Mouse (Mus musculus): ENCODE data around the gene Bcl2l2. TPM values are rescaled to one million over a fixed set of nuclear protein-coding genes. Genes with fewer than 3 reads are reported as not detected.

The Bcl2l2 gene
- polyA plus RNA-seq (2015; fragmentation: Nextera tagmentation; extraction: Ambion mirVana), result 2.2 and 2.8 TPM in 2 replicates

GRCm38 (mm10) chr14:54883154-54884021 lies at the start of gene Bcl2l2, which contains the start of gene Gm20521:
Gene Bcl2l2 (plus strand): TSS chr14:54883377.
Gene Gm20521 (plus strand): TSS chr14:54883441.

GRCm38 (mm10) chr14:54870861-54871260 lies 12.3 kb upstream of the Bcl2l2 start, which contains the start of gene Homez:
Gene Homez (minus strand): TSS chr14:54870961.

GRCm38 (mm10) chr14:54877048-54877715 lies 6.0 kb upstream of the Bcl2l2 start, which contains the start of gene Ppp1r3e:
Gene Ppp1r3e (minus strand): TSS chr14:54877550.

GRCm38 (mm10) chr14:54892200-54892599 lies 9.0 kb downstream of the Bcl2l2 start, which contains the start of gene Pabpn1:
Gene Pabpn1 (plus strand): TSS chr14:54892500.

GRCm38 (mm10) chr14:54912886-54913285 lies 29.7 kb downstream of the Bcl2l2 start, which contains the start of gene Slc22a17:
Gene Slc22a17 (minus strand): TSS chr14:54913132.

GRCm38 (mm10) chr14:54925349-54926342 lies 42.5 kb downstream of the Bcl2l2 start, which contains the start of gene Efs:
Gene Efs (minus strand): TSS chr14:54926126.

GRCm38 (mm10) chr14:54932645-54933150 lies 49.5 kb downstream of the Bcl2l2 start, which contains the start of gene Il25:
Gene Il25 (plus strand): TSS chr14:54932695.

GRCm38 (mm10) chr14:54935904-54936830 lies 53.0 kb downstream of the Bcl2l2 start, which contains the start of gene Cmtm5:
Gene Cmtm5 (plus strand): TSS chr14:54936261.

Other genes starting within 250 kb of the Bcl2l2 start
- not detected in 2 replicates for gene Gm17606, start 242.4 kb upstream of the Bcl2l2 start, polyA plus RNA-seq (2015; fragmentation: Nextera tagmentation; extraction: Ambion mirVana)
- gene Cdh24, start 242.0 kb upstream of the Bcl2l2 start, polyA plus RNA-seq (2015; fragmentation: Nextera tagmentation; extraction: Ambion mirVana), result 0.53 and 0.63 TPM in 2 replicates
- 46.7 and 53.4 TPM in 2 replicates for gene 1700123O20Rik, start 197.2 kb upstream of the Bcl2l2 start, polyA plus RNA-seq (2015; fragmentation: Nextera tagmentation; extraction: Ambion mirVana)
- 81.1 and 96.0 TPM in 2 replicates for gene Acin1, start 196.4 kb upstream of the Bcl2l2 start, polyA plus RNA-seq (2015; fragmentation: Nextera tagmentation; extraction: Ambion mirVana)
- gene Gm29776, start 184.5 kb upstream of the Bcl2l2 start, polyA plus RNA-seq (2015; fragmentation: Nextera tagmentation; extraction: Ambion mirVana), result 0.16 and 0.28 TPM in 2 replicates
- gene Cebpe, start 171.2 kb upstream of the Bcl2l2 start, polyA plus RNA-seq (2015; fragmentation: Nextera tagmentation; extraction: Ambion mirVana), result 18.5 and 28.5 TPM in 2 replicates
- 2.0 and 3.4 TPM in 2 replicates for gene Slc7a8, start 101.4 kb upstream of the Bcl2l2 start, polyA plus RNA-seq (2015; fragmentation: Nextera tagmentation; extraction: Ambion mirVana)
- not detected in 2 replicates for gene Rnf212b, start 69.2 kb upstream of the Bcl2l2 start, polyA plus RNA-seq (2015; fragmentation: Nextera tagmentation; extraction: Ambion mirVana)
- gene Homez, start 12.4 kb upstream of the Bcl2l2 start, polyA plus RNA-seq (2015; fragmentation: Nextera tagmentation; extraction: Ambion mirVana), result 2.9 and 3.5 TPM in 2 replicates
- 0.94 and 1.9 TPM in 2 replicates for gene Ppp1r3e, start 5.8 kb upstream of the Bcl2l2 start, polyA plus RNA-seq (2015; fragmentation: Nextera tagmentation; extraction: Ambion mirVana)
- 0.29 and 0.44 TPM in 2 replicates for gene Gm20521, start 64 bp downstream of the Bcl2l2 start, polyA plus RNA-seq (2015; fragmentation: Nextera tagmentation; extraction: Ambion mirVana)
- 85.3 and 86.5 TPM in 2 replicates for gene Pabpn1, start 9.1 kb downstream of the Bcl2l2 start, polyA plus RNA-seq (2015; fragmentation: Nextera tagmentation; extraction: Ambion mirVana)
- gene Slc22a17, start 29.8 kb downstream of the Bcl2l2 start, polyA plus RNA-seq (2015; fragmentation: Nextera tagmentation; extraction: Ambion mirVana), result 5.2 and 7.2 TPM in 2 replicates
- gene Efs, start 42.7 kb downstream of the Bcl2l2 start, polyA plus RNA-seq (2015; fragmentation: Nextera tagmentation; extraction: Ambion mirVana), result 3.3 and 6.1 TPM in 2 replicates
- not detected in 2 replicates for gene Il25, start 49.3 kb downstream of the Bcl2l2 start, polyA plus RNA-seq (2015; fragmentation: Nextera tagmentation; extraction: Ambion mirVana)
- 0.12 TPM in 1 of 2 replicates, not detected in the other for gene Cmtm5, start 52.9 kb downstream of the Bcl2l2 start, polyA plus RNA-seq (2015; fragmentation: Nextera tagmentation; extraction: Ambion mirVana)
- 0.05 and 0.45 TPM in 2 replicates for gene Myh6, start 83.5 kb downstream of the Bcl2l2 start, polyA plus RNA-seq (2015; fragmentation: Nextera tagmentation; extraction: Ambion mirVana)
- gene Gm17428, start 93.6 kb downstream of the Bcl2l2 start, polyA plus RNA-seq (2015; fragmentation: Nextera tagmentation; extraction: Ambion mirVana), result not detected in 2 replicates
- 0.13 and 0.24 TPM in 2 replicates for gene Myh7, start 111.2 kb downstream of the Bcl2l2 start, polyA plus RNA-seq (2015; fragmentation: Nextera tagmentation; extraction: Ambion mirVana)
- gene Ngdn, start 132.1 kb downstream of the Bcl2l2 start, polyA plus RNA-seq (2015; fragmentation: Nextera tagmentation; extraction: Ambion mirVana), result 56.7 and 57.3 TPM in 2 replicates
- 0.96 and 0.97 TPM in 2 replicates for gene Zfhx2, start 208.9 kb downstream of the Bcl2l2 start, polyA plus RNA-seq (2015; fragmentation: Nextera tagmentation; extraction: Ambion mirVana)
- 5.0 and 6.1 TPM in 2 replicates for gene Thtpa, start 211.4 kb downstream of the Bcl2l2 start, polyA plus RNA-seq (2015; fragmentation: Nextera tagmentation; extraction: Ambion mirVana)
- gene Ap1g2, start 223.2 kb downstream of the Bcl2l2 start, polyA plus RNA-seq (2015; fragmentation: Nextera tagmentation; extraction: Ambion mirVana), result 18.9 and 23.3 TPM in 2 replicates
- 0.06 and 0.10 TPM in 2 replicates for gene Jph4, start 233.6 kb downstream of the Bcl2l2 start, polyA plus RNA-seq (2015; fragmentation: Nextera tagmentation; extraction: Ambion mirVana)

Data from spleen, postnatal 0 days (tissue).